Mouse (Mus musculus) spleen, postnatal 0 days (tissue): ENCODE data around the gene Mucl3. TPM values are rescaled to one million over a fixed set of nuclear protein-coding genes. Genes with fewer than 3 reads are reported as not detected.

Experiments used
- polyA plus RNA-seq: library from polyadenylated mRNA; unstranded; fragments of >200 nt; fragmentation: Nextera tagmentation; extraction: Ambion mirVana; gene quantifications from 2 replicates; pipeline ENCODE4 v1.2.1, GENCODE M21; 2015

The Mucl3 gene
- polyA plus RNA-seq = 0.07 and 0.12 TPM in 2 replicates

GRCm38 (mm10) chr17:35643609-35644236 lies at the start of gene Mucl3:
Gene Mucl3 (minus strand): TSS chr17:35643695.

GRCm38 (mm10) chr17:35673416-35674035 lies 30.0 kb upstream of the Mucl3 start, which contains the start of gene Gtf2h4:
Gene Gtf2h4 (minus strand): TSS chr17:35673739.

GRCm38 (mm10) chr17:35667334-35668065 lies 24.0 kb upstream of the Mucl3 start, which contains the start of gene Vars2:
Gene Vars2 (minus strand): TSS chr17:35667592.

DNA sequence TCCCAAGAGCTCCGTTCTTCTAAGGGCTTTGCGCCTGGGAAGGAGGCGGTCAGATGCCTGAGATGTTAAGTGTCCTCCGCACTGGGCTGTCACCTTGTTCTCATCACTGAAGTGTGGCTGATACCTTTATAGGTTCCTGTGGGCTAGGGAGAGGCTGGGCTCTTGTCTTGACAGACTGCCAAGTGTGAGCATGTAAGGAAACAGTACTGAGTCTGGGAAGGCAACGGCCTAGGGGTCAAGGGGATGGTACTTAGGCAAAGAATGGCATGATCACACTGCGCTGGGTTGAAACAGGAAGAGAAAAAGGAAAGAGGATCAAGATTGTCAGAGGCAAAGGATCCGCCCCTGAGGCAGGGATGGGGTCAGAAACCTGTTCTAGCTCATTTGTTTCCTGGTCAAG lies 17.0 kb downstream of the Mucl3 start, which contains the start of gene Gm9573:
Gene Gm9573, minus strand, starts transcription at position 101 of the 400 bp plus-strand sequence.

DNA sequence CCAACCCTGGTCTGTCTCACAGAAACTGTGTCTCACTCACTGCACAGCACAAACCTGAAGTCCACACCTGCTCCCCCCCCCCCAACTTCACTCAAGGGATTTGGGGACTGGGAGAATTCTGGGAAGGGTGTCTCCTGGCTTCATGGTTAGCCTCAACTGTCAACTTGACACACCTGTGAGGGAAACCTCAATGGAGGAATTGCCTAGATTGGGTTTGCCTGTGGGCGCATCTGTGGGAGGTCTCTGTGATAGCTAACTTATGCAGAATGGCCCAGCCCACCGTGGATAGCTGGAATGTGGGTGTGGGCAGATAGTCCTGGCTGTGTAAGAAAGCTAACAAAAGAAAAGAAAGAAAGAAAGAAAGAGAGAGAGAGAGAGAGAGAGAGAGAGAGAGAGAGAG lies 42.2 kb downstream of the Mucl3 start, which contains the start of gene Sfta2:
Gene Sfta2, plus strand, starts transcription at position 301 of the 400 bp plus-strand sequence.

Other genes with a start within 250 kb of the Mucl3 start
- gene H2-Q6, start 218.8 kb downstream of the Mucl3 start, polyA plus RNA-seq = 2.0 and 2.4 TPM in 2 replicates
- 3.9 and 4.6 TPM in 2 replicates for gene H2-Q7, start 204.5 kb downstream of the Mucl3 start, polyA plus RNA-seq
- 12.6 and 15.2 TPM in 2 replicates for gene H2-Q10, start 173.6 kb downstream of the Mucl3 start, polyA plus RNA-seq
- gene Pou5f1, start 137.7 kb downstream of the Mucl3 start, polyA plus RNA-seq = 0.10 and 0.12 TPM in 2 replicates
- gene Tcf19, start 126.9 kb downstream of the Mucl3 start, polyA plus RNA-seq = 46.3 and 52.7 TPM in 2 replicates
- gene Cchcr1, start 126.6 kb downstream of the Mucl3 start, polyA plus RNA-seq = 9.7 and 11.4 TPM in 2 replicates
- gene Psors1c2, start 110.5 kb downstream of the Mucl3 start, polyA plus RNA-seq = 0.16 TPM in 1 of 2 replicates, not detected in the other
- 0.05 and 0.07 TPM in 2 replicates for gene Cdsn, start 91.6 kb downstream of the Mucl3 start, polyA plus RNA-seq
- gene 2300002M23Rik, start 76.2 kb downstream of the Mucl3 start, polyA plus RNA-seq = not detected in 2 replicates
- not detected in 2 replicates for gene Sfta2, start 42.1 kb downstream of the Mucl3 start, polyA plus RNA-seq
- gene Gm9573, start 17.1 kb downstream of the Mucl3 start, polyA plus RNA-seq = not detected in 2 replicates
- 7.5 and 7.6 TPM in 2 replicates for gene Vars2, start 23.9 kb upstream of the Mucl3 start, polyA plus RNA-seq
- gene Gtf2h4, start 30.0 kb upstream of the Mucl3 start, polyA plus RNA-seq = 23.5 and 25.8 TPM in 2 replicates
- gene Ddr1, start 60.9 kb upstream of the Mucl3 start, polyA plus RNA-seq = 13.8 and 18.6 TPM in 2 replicates
- gene Ier3, start 178.0 kb upstream of the Mucl3 start, polyA plus RNA-seq = 32.9 and 36.5 TPM in 2 replicates
- gene Flot1, start 179.5 kb upstream of the Mucl3 start, polyA plus RNA-seq = 45.6 and 54.3 TPM in 2 replicates
- 563 and 593 TPM in 2 replicates for gene Tubb5, start 194.6 kb upstream of the Mucl3 start, polyA plus RNA-seq
- gene Mdc1, start 197.8 kb upstream of the Mucl3 start, polyA plus RNA-seq = 6.5 and 7.6 TPM in 2 replicates
- 38.0 and 41.2 TPM in 2 replicates for gene Nrm, start 217.6 kb upstream of the Mucl3 start, polyA plus RNA-seq
- 28.7 and 37.7 TPM in 2 replicates for gene Ppp1r18, start 221.9 kb upstream of the Mucl3 start, polyA plus RNA-seq
- 33.5 and 34.1 TPM in 2 replicates for gene Dhx16, start 236.1 kb upstream of the Mucl3 start, polyA plus RNA-seq